ENCODE assay signal across 8 mouse cellular contexts in genomic region chr16:33606691-33607532, GRCm38 (mm10).
A peak's percentile ranks its signal among the peaks of the same experiment; 100 is the strongest.
DNase-seq lines count a peak whose midpoint lies in the region; ATAC-seq and TF ChIP-seq lines count a peak whose summit lies in the region.

No protein-coding gene starts in this region.

- H3K9me3 ChIP-seq in forebrain, postnatal 0 days (ENCODE audit: low read length): no peaks in the 10 kb centered on the region
- H3K9me3 ChIP-seq in hindbrain, embryonic 15.5 days: no peaks in the 10 kb centered on the region

- TF ChIP-seq POLR2A in lung, adult 2 months (IDR thresholded peaks at IDR 0.05; ENCODE audit: borderline replicate concordance, extremely low read depth, low read depth, low read length): no peak

- H3K9ac ChIP-seq in forebrain, postnatal 0 days: peak overlapping the region; percentile 19; the same call in 1 of the 2 replicates
- H3K9ac ChIP-seq in hindbrain, embryonic 15.5 days: no peak overlapping the region

- no peak overlapping the region for H3K4me2 ChIP-seq in forebrain, postnatal 0 days (ENCODE audit: low read depth)
- no peak overlapping the region for H3K4me2 ChIP-seq in hindbrain, embryonic 15.5 days

- H3K27me3 ChIP-seq in forebrain, postnatal 0 days (ENCODE audit: insufficient read depth, low read length): no peaks in the 10 kb centered on the region
- H3K27me3 ChIP-seq in hindbrain, embryonic 15.5 days: no peaks in the 10 kb centered on the region
- no peaks in the 10 kb centered on the region for H3K27me3 ChIP-seq in splenic B cell, adult 2 months (ENCODE audit: control insufficient read depth, insufficient read depth, low read length, poor library complexity, severe bottlenecking)

- H3K27ac ChIP-seq in forebrain, postnatal 0 days (ENCODE audit: low read depth, low read length): peak overlapping the region; percentile 72
- H3K27ac ChIP-seq in hindbrain, embryonic 15.5 days (replicated peaks): peak overlapping the region; percentile 40

- 0 out of 2 replicates have a peak, but pooled peaks cover 5% of the 10 kb centered on the region for H3K4me1 ChIP-seq in forebrain, postnatal 0 days (ENCODE audit: insufficient read depth)
- peaks cover 16% of the 10 kb centered on the region for H3K4me1 ChIP-seq in hindbrain, embryonic 15.5 days (replicated peaks)
- H3K4me1 ChIP-seq in lung, adult 2 months (ENCODE audit: control insufficient read depth, insufficient read depth, low read length): no peaks in the 10 kb centered on the region; the same call in none of the 2 replicates

- H3K4me3 ChIP-seq in forebrain, postnatal 0 days (ENCODE audit: low read depth, low read length): no peak overlapping the region
- H3K4me3 ChIP-seq in hindbrain, embryonic 15.5 days: no peak overlapping the region
- H3K4me3 ChIP-seq in lung, adult 2 months (replicated peaks; ENCODE audit: extremely low read depth, low read depth, low read length): no peak overlapping the region

- WGBS in forebrain, postnatal 0 days: 12% methylated on average over 8 of the region's 8 CpGs
- 25% methylated on average over 8 of the region's 8 CpGs for WGBS in hindbrain, embryonic 15.5 days
- 61% methylated on average over 8 of the region's 8 CpGs for WGBS in lung, adult 2 months

- no peak for TF ChIP-seq CTCF in forebrain, postnatal 0 days (IDR thresholded peaks at IDR 0.05; ENCODE audit: low read depth)
- no peak for TF ChIP-seq CTCF in lung, adult 2 months (IDR thresholded peaks at IDR 0.05; ENCODE audit: insufficient read depth, low read length)

- H3K36me3 ChIP-seq in forebrain, postnatal 0 days (ENCODE audit: insufficient read depth): no peaks in the 10 kb centered on the region
- H3K36me3 ChIP-seq in hindbrain, embryonic 15.5 days: no peaks in the 10 kb centered on the region
- H3K36me3 ChIP-seq in splenic B cell, adult 2 months (ENCODE audit: control insufficient read depth, insufficient read depth, low read length, poor library complexity, severe bottlenecking): no peaks in the 10 kb centered on the region

- peak; percentile 73 for ATAC-seq in forebrain, postnatal 0 days
- ATAC-seq in hindbrain, embryonic 15.5 days (ENCODE audit: low FRiP score, low read depth): 0 out of 2 replicates have a peak, but pooled peaks have one; percentile 32

- DNase-seq in spleen, adult 12 weeks (ENCODE audit: low spot score): peak; percentile 11
- DNase-seq in spleen, postnatal 14 days (ENCODE audit: low spot score in 2 of 2): no peak
- DNase-seq in forebrain, postnatal 0 days: peak; percentile 53
- DNase-seq in splenic B cell, adult 2 months (ENCODE audit: low read depth, low spot score): peak; percentile 93
- no peak for DNase-seq in urinary bladder, adult 18-20 months (ENCODE audit: low spot score in 2 of 2)
- no peak for DNase-seq in lung, adult 2 months
- DNase-seq in testis, postnatal 14 days (ENCODE audit: low spot score): no peak

Comparison
In these comparisons a context has a peak if more than half of its experiments do, and no peak if none do; other contexts are left out.
1. DNase-seq: peak in spleen, adult 12 weeks (single experiment), forebrain, postnatal 0 days (single experiment) and splenic B cell, adult 2 months (single experiment); none in spleen, postnatal 14 days (0 of 2), urinary bladder, adult 18-20 months (0 of 2), lung, adult 2 months (single experiment) and testis, postnatal 14 days (single experiment).